Mouse (Mus musculus) heart, postnatal 10 days (tissue): ENCODE results near the gene Tex44. TPM values are rescaled to one million over a fixed set of nuclear protein-coding genes. Genes with fewer than 3 reads are reported as not detected.

Experiments used
- DNase-seq, 2 experiments: peaks; one replicate each; pipeline ENCODE4 v3.0.0; 2021
- intact Hi-C: fragments of 180-260 bp; cut with DNase I; formaldehyde crosslinking; loops from one replicate; pipeline ENCODE4 v1.15.1; 2025
- total RNA-seq, 2 experiments: library from RNA; stranded (reverse); gene quantifications; 2 replicates each; pipeline ENCODE4 v1.2.3; 2021

The Tex44 gene
- total RNA-seq, 2 experiments from 2014 or later: not detected

- peak in 1 of 2 experiments; percentile 53 for DNase-seq
- intact Hi-C loops: loop anchor here (1.0 kb wide), 1 partner anchor 14 kb away; no protein-coding TSS in a partner anchor
Measured at GRCm38 (mm10) chr1:86416321-86416720, 9.8 kb upstream of the Tex44 start.

- intact Hi-C loops: no loop called here
Measured at GRCm38 (mm10) chr1:86421007-86421406, 5.1 kb upstream of the Tex44 start.

GRCm38 (mm10) chr1:86423879-86424278, 2.2 kb upstream of the Tex44 start:
- intact Hi-C loops: no loop called here

More at GRCm38 (mm10) chr1:86421007-86421406, 5.1 kb upstream of the Tex44 start:
- peak in 1 of 2 experiments; percentile 50 for DNase-seq

GRCm38 (mm10) chr1:86424336-86424735, 1.8 kb upstream of the Tex44 start:
- intact Hi-C loops: no loop called here

More at GRCm38 (mm10) chr1:86423879-86424278, 2.2 kb upstream of the Tex44 start:
- DNase-seq: no peak

GRCm38 (mm10) chr1:86424835-86425547, 1.1 kb upstream of the Tex44 start:
- intact Hi-C loops: no loop called here
- DNase-seq: no peak

More at GRCm38 (mm10) chr1:86424336-86424735, 1.8 kb upstream of the Tex44 start:
- DNase-seq: no peak

- DNase-seq: peak; percentile 84 to 89
- intact Hi-C loops: loop anchor here (1.0 to 2.0 kb wide), 3 partner anchors 14 to 58 kb away; no protein-coding TSS in a partner anchor
Measured at GRCm38 (mm10) chr1:86430056-86430455, 3.9 kb downstream of the Tex44 start.

- intact Hi-C loops: no loop called here
Measured at GRCm38 (mm10) chr1:86432778-86433177, 6.6 kb downstream of the Tex44 start.

GRCm38 (mm10) chr1:86433359-86433758, 7.2 kb downstream of the Tex44 start:
- no peak for DNase-seq
- intact Hi-C loops: no loop called here

More at GRCm38 (mm10) chr1:86432778-86433177, 6.6 kb downstream of the Tex44 start:
- DNase-seq: no peak

GRCm38 (mm10) chr1:86434001-86434400, 7.9 kb downstream of the Tex44 start:
- peak in 1 of 2 experiments; percentile 80 for DNase-seq
- intact Hi-C loops: no loop called here

- intact Hi-C loops: no loop called here
- peak; percentile 99 to 100 for DNase-seq
Measured at GRCm38 (mm10) chr1:86434439-86435201, 8.5 kb downstream of the Tex44 start.

- intact Hi-C loops: no loop called here
- DNase-seq: peak; percentile 83 to 86
Measured at GRCm38 (mm10) chr1:86435302-86435821, 9.2 kb downstream of the Tex44 start.

- DNase-seq: no peak
- intact Hi-C loops: no loop called here
Measured at GRCm38 (mm10) chr1:86437219-86438013, 11.3 kb downstream of the Tex44 start.

GRCm38 (mm10) chr1:86438014-86438319, 11.8 kb downstream of the Tex44 start:
- peak in 1 of 2 experiments; percentile 10 for DNase-seq
- intact Hi-C loops: no loop called here

GRCm38 (mm10) chr1:86438501-86438900, 12.4 kb downstream of the Tex44 start:
- peak in 1 of 2 experiments; percentile 43 for DNase-seq
- intact Hi-C loops: no loop called here

- peak; percentile 32 to 46 for DNase-seq
- intact Hi-C loops: loop anchor here (1.0 kb wide), 3 partner anchors 33 to 90 kb away; no protein-coding TSS in a partner anchor
Measured at GRCm38 (mm10) chr1:86439487-86440170, 13.5 kb downstream of the Tex44 start.

- intact Hi-C loops: loop anchor here (1.0 kb wide), 3 partner anchors 32 to 89 kb away; no protein-coding TSS in a partner anchor
Measured at GRCm38 (mm10) chr1:86440171-86440886, 14.2 kb downstream of the Tex44 start.

GRCm38 (mm10) chr1:86440887-86441723, 15.0 kb downstream of the Tex44 start:
- peak; percentile 63 to 75 for DNase-seq

More at GRCm38 (mm10) chr1:86440171-86440886, 14.2 kb downstream of the Tex44 start:
- peak; percentile 96 to 98 for DNase-seq

GRCm38 (mm10) chr1:86441724-86441979, 15.5 kb downstream of the Tex44 start:
- intact Hi-C loops: no loop called here
- peak in 1 of 2 experiments; percentile 70 for DNase-seq

More at GRCm38 (mm10) chr1:86440887-86441723, 15.0 kb downstream of the Tex44 start:
- intact Hi-C loops: loop anchor here (1.0 kb wide), 3 partner anchors 31 to 88 kb away; no protein-coding TSS in a partner anchor
